Mouse (Mus musculus) spleen, embryonic (tissue): ENCODE measurements around the gene Atmin.

Source experiments
- CTCF ChIA-PET: fragments of 350-600 bp; sonication (Branson Sonifier 250); formaldehyde crosslinking; loops from one replicate; lab custom pipeline; 2022; lab: Charles Lee

Atmin gene

DNA sequence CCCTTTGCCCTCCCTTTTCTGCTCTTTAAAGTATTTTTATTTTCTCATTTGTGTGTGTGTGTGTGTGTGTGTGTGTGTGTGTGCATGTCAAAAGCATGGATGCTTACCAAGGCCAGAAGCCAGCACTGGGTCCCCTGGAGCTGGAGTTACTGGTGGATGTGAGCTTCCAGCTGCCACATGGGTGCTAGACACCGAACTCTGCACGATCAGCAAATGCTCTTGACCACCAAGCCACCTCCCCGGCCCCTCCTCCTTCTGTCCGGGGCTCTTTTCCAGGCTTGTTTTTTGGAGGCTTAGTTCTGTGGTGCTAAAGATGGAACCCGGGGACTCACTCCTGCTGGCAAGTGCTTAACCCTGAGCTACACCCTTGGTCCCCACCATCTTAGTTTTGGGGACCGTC is 3.7 kb downstream of the Atmin start:
- CTCF ChIA-PET, result interaction anchor here (0.6 kb wide), 1 partner anchor 74 kb away, joined by 4 read pairs; no protein-coding TSS in a partner anchor

DNA sequence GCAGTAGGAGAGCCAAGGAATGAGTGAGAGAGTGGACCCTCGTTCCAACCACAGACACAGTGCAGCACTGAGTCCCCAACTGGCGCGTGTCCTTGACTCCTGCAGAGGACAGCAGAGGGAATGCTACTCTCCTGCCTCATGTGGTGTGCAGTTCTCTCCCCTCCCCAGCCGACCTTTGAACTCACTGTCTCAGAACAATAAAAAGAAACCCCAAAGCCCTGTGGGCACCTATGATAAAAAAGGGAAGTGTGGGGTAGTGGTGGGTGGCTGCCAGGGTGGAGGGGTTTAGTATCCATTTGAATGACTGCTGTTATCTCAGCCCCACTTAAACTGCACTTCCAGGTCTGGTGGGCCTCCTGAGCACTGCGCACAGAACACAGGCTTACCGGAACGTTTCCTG is 4.4 kb downstream of the Atmin start:
- CTCF ChIA-PET, result no interaction called here

- CTCF ChIA-PET, result no interaction called here
Measured at GRCm38 (mm10) chr8:116951369-116951768, 8.2 kb downstream of the Atmin start.

- CTCF ChIA-PET, result no interaction called here
Measured at GRCm38 (mm10) chr8:116951778-116952177, 8.6 kb downstream of the Atmin start.

DNA sequence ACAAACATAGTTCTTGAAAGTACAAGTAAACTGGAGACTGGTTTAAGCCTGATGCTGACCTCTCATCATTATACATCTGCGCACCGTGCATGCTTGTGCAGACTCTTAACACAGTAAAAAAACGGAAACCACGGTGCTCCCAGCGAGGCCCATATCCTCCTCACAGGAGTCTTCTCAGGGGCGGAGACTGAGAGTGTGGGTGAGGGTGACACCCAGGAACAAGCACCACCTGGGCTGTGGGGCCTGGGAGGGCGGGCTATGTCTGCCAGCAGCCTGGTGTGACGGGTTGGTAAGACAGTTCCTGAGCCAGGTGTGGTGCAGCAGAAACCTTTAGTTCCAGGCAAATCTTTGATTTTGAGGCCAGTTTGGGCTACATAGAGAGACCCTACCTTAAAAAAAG is 9.2 kb downstream of the Atmin start:
- CTCF ChIA-PET, result no interaction called here

DNA sequence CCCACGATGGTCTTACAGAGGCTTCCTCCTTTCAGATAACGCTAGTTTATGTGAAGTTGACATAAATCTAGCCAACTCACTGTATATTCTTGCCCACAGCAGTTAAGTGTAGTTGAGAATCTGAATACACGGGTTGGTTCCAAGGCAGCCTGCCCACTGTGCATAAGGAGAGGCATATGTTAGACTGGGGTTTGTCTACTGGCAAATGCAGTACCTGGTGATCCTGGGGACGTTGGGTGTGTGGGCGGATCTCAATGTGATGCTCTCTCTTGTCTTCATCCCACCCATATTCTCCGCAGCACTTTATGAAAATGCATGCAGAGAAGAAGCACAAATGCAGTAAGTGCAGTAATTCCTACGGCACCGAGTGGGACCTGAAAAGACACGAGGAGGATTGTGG is 11.2 kb downstream of the Atmin start:
- CTCF ChIA-PET, result no interaction called here

DNA sequence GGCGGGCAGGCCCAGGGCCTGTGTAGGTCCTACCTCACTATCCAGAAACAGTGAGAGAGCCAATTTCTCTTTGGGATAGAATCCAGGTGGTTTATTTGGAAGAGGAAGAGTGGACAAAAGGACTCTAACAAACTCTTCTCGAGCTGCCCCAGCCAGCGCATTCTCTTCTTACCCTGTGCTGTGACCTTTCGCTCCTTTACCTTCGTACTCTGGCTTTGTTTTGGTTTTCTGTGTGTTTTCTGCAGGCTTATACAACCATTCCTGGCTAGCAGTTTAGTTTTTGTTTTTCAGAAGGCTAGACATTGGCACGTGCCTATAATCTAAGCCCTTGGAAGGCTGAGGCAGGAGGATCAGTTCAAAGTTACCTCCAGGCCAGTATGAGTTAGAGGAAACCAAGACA is 26.3 kb downstream of the Atmin start:
- CTCF ChIA-PET, result no interaction called here

GRCm38 (mm10) chr8:116975066-116975465 is 31.9 kb downstream of the Atmin start:
- CTCF ChIA-PET, result no interaction called here

GRCm38 (mm10) chr8:116975606-116976005 is 32.4 kb downstream of the Atmin start:
- CTCF ChIA-PET, result no interaction called here

- CTCF ChIA-PET, result no interaction called here
Measured at GRCm38 (mm10) chr8:116978052-116978451, 34.9 kb downstream of the Atmin start.

- CTCF ChIA-PET, result no interaction called here
Measured at GRCm38 (mm10) chr8:116978631-116979256, 35.6 kb downstream of the Atmin start, which contains the start of gene 1700030J22Rik. Gene 1700030J22Rik (minus strand): TSS chr8:116978959.

DNA sequence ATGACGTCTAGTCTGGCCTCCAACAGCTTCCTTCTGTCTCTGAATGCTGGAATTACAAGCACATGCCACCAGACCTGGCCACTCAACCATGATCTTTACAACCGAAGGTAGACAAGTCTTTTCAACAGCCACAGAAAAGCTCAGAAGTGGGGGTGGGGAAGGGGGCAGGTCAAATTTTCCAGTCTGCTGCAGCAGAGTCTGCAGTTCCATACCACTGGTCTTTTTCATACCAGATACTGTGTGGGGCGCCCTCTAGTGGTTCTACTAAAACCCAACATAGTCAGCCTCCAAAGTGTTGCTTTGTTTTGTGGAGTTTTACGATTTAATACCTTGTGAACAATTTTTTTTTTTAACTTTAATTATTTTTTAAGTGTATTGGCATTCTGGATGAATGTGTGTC is 36.9 kb downstream of the Atmin start:
- CTCF ChIA-PET, result interaction anchor here (0.6 to 0.9 kb wide), 3 partner anchors 48 to 108 kb away, joined by 3 to 5 read pairs (median 4); no protein-coding TSS in a partner anchor

DNA sequence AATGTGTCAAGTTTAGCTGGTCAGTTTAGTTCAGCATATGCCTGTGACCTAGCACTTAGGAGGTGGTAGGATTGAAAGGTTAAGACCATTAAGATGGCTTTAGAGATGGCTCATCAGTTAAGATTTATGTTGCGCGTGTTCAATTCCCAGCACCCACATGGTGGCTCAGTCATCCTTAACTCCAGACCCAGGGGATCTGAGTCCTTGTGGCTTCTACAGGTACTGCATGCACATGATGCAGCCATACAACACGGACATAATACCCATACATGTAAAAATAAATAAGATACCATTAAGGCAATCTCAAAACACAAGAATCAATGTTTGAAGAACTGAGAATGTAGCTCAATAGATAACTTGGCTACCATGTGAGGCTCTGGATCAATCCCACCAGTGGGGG is 46.6 kb downstream of the Atmin start:
- CTCF ChIA-PET, result interaction anchor here (0.7 kb wide), 1 partner anchor 12 kb away, joined by 5 read pairs; no protein-coding TSS in a partner anchor

DNA sequence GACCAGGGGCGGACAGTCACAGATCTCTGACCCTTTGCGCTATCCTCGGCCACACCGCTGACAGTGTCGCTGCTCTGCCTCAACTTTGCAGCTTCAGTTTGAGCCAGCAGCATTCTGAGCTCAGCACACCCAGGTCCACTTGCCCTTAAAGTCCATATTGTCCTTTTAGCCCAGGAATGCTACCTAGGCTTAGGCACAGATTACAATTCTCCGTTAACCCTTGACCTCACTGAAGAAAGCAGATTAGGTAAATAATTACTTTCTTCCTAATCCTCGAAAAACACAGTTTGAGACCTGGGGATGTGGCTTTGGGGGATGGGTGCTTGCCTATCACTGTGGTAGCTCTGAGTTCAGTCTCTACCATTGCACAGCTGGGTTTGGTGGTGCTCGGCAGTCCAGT is 48.0 kb downstream of the Atmin start:
- CTCF ChIA-PET, result interaction anchor here (1.0 kb wide), 1 partner anchor 70 kb away, joined by 3 read pairs; the partner anchor contains the start of genes Cenpn and Cmc2

DNA sequence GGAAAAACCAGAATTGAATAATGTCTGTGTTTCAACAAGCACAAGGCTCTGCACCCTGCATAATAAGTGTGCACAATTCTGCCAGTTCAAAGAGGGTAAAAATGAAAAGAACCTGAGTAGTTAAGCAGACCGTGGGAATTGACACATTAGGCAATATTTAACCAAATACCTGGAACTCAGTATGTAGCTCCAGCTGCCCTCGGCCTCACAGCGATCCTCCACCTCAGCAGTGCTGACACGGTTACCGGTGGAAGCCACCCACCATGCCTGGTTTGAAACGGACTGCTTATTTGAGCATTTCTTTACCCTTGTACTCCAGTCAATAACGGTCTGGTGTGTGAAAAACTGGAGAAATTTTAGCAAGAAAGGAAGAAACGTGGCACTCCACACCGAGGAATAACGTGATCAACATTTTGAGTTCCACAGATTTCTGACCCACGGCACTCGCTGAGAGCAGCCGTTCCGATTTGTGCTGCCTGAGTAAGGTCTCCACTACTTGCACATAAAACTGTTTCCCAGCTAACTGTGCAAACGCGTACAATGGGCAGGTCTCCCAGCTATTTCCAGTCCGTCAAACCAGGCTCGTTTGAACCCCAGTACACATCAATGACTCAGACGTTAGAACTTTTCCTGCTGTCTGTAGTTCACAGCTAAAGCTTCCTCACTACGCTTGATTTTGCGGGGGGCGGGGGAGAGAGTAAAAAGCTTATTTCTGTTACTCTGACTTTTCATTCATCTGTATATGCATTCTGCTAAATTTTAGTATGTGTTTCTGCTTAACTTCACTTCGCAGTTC is 49.2 kb downstream of the Atmin start:
- CTCF ChIA-PET, result interaction anchor here (0.6 kb wide), 1 partner anchor 136 kb away, joined by 14 read pairs; no protein-coding TSS in a partner anchor

DNA sequence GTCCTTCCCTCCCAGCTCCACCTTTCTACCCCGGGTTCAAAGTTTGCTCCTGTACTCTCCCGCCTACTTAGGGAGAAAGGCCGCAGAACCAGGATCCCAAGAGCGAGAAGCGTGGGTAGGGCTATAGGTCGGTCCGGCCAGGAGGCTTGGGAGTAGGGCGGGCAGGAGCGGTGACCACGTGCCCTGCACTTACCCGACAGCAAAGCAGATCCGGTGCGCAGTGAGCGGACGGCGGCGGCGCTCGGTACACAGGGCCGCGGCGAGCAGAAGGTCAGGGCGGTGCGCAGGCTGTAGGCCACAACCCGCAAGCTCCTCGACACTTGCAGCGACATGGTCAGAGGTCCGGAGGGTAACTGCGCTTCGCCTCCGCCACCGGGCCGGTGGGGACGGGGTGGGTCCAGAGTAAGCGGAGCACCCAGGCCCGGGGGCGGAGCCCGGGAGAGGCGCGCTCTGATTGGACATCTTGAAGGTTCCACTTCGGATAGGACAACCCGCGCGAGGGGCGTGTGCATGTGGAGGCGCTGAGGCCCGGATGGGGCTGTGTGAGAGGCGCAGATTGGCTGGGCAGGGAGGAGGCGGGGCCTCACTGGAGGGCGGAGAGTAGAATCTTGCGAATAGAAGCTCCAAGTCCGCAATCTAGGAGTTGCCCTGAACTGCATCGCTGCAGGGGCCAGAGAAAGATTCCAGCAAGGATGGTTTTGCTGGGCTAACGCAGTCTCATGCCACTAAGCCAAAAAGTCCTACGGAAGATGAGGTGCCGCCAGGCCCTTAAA is 50.1 kb downstream of the Atmin start, which contains the start of gene Gcsh:
Gene Gcsh (minus strand): TSS at position 443 of the 773 bp plus-strand sequence.
- CTCF ChIA-PET, result no interaction called here

DNA sequence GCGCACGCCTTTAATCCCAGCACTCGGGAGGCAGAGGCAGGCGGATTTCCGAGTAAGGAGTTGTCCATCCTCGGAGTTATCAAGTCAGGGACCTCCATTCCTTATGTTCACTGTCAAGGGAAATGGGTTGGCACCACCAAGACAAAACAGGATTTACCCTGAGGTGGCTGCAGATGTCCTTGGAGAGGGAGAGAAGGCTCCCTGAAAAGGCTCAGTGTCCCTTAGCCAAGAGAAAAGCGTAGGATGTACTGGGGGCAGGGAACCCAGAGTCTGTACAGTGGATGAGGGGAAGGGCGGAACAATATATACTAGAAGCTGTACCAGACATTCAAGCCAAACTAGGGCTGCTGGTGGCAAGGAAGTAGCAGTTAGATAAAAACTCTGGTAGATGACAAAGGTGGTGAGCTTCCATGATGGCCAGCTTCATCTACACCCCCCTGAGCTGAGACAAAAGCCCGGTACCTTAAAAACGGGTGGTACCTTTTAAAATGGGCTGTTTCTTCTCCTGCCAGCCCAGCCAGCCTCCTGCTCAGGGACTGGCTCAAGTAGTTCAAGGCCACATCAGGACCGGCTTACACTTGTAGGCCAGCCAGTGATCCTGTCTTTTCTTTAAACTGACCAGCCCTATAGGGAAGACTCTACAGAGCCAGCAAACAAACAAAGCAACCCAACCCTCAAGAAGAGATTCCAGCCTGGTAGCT is 51.0 kb downstream of the Atmin start:
- CTCF ChIA-PET, result no interaction called here
